In genomic region chr15:85231443-85232255, GRCm38 (mm10) we compare ENCODE assay signal across 9 mouse cellular contexts. TPM values are rescaled to one million over a fixed set of nuclear protein-coding genes. Genes with fewer than 3 reads are reported as not detected.
DNase-seq lines count a peak whose midpoint lies in the region; ATAC-seq lines count a peak whose summit lies in the region.
"Had no signal": no experiment of that assay in that cellular context is flagged by ENCODE, and none has a peak within 500 bp of the region (broad histone marks: within the 10 kb centered on the region; RNA-seq: fewer than 3 reads in every experiment).

No protein-coding gene starts in this region.

- no peaks in the 10 kb centered on the region for H3K4me1 ChIP-seq in kidney, embryonic 15.5 days
- H3K4me1 ChIP-seq in embryonic facial prominence, embryonic 12.5 days: no peaks in the 10 kb centered on the region
- H3K4me1 ChIP-seq in limb, embryonic 15.5 days: peaks cover 16% of the 10 kb centered on the region; the same call in 1 of the 2 replicates

- H3K4me3 ChIP-seq in kidney, embryonic 15.5 days (replicated peaks): no peak overlapping the region
- H3K4me3 ChIP-seq in embryonic facial prominence, embryonic 12.5 days: no peak overlapping the region
- H3K4me3 ChIP-seq in limb, embryonic 15.5 days: no peak overlapping the region
- H3K4me3 ChIP-seq: erythroblast, embryonic 14.5 days had no signal

- H3K4me2 ChIP-seq in kidney, embryonic 15.5 days: no peak overlapping the region
- H3K4me2 ChIP-seq in embryonic facial prominence, embryonic 12.5 days (replicated peaks): no peak overlapping the region
- no peak overlapping the region for H3K4me2 ChIP-seq in limb, embryonic 15.5 days

- DNase-seq in kidney, adult 11 months: peak; percentile 58
- DNase-seq in R1 (ENCODE audit: low read depth, low spot score): peak; percentile 76
- DNase-seq in ovary, postnatal 10 days (ENCODE audit: low spot score): peak; percentile 68
- peak; percentile 53 to 91 for DNase-seq in urinary bladder, adult 18-20 months (ENCODE audit: low spot score in 2 of 2)

- H3K27ac ChIP-seq in kidney, embryonic 15.5 days: no peak overlapping the region
- no peak overlapping the region; the same call in 1 of the 2 replicates for H3K27ac ChIP-seq in embryonic facial prominence, embryonic 12.5 days
- peak overlapping the region; percentile 57 for H3K27ac ChIP-seq in limb, embryonic 15.5 days

- WGBS in kidney, embryonic 15.5 days: 82% methylated on average over 13 of the region's 13 CpGs
- 83% methylated on average over 13 of the region's 13 CpGs for WGBS in embryonic facial prominence, embryonic 12.5 days
- WGBS in limb, embryonic 15.5 days: 70% methylated on average over 13 of the region's 13 CpGs

- H3K9ac ChIP-seq in kidney, embryonic 15.5 days: no peak overlapping the region
- no peak overlapping the region for H3K9ac ChIP-seq in embryonic facial prominence, embryonic 12.5 days
- no peak overlapping the region for H3K9ac ChIP-seq in limb, embryonic 15.5 days

- no peaks in the 10 kb centered on the region for H3K9me3 ChIP-seq in kidney, embryonic 15.5 days (replicated peaks)
- H3K9me3 ChIP-seq in embryonic facial prominence, embryonic 12.5 days: no peaks in the 10 kb centered on the region
- H3K9me3 ChIP-seq in limb, embryonic 15.5 days: no peaks in the 10 kb centered on the region

- peaks cover 91% of the 10 kb centered on the region for H3K36me3 ChIP-seq in kidney, embryonic 15.5 days
- peaks cover 88% of the 10 kb centered on the region for H3K36me3 ChIP-seq in embryonic facial prominence, embryonic 12.5 days
- peaks cover 75% of the 10 kb centered on the region for H3K36me3 ChIP-seq in limb, embryonic 15.5 days

- no peaks in the 10 kb centered on the region for H3K27me3 ChIP-seq in kidney, embryonic 15.5 days
- no peaks in the 10 kb centered on the region for H3K27me3 ChIP-seq in embryonic facial prominence, embryonic 12.5 days
- no peaks in the 10 kb centered on the region for H3K27me3 ChIP-seq in limb, embryonic 15.5 days

- no peak for ATAC-seq in kidney, embryonic 15.5 days (replicated peaks; ENCODE audit: low FRiP score)
- peak; percentile 38; the same call in 1 of the 2 replicates for ATAC-seq in embryonic facial prominence, embryonic 12.5 days (ENCODE audit: insufficient number of reproducible peaks, insufficient read depth, low FRiP score, low TSS enrichment)
- ATAC-seq in hematopoietic stem cell, adult 5-6 weeks (replicated peaks in 1 of 2; ENCODE audit: insufficient read depth in 1 of 2, low FRiP score in 2 of 2, low TSS enrichment in 1 of 2, low read depth in 1 of 2, poor library complexity in 2 of 2, severe bottlenecking in 2 of 2): peak; percentile 51 to 58; a peak in 2 of 4 replicates
- no peak for ATAC-seq in limb, embryonic 15.5 days (ENCODE audit: insufficient number of reproducible peaks, low FRiP score, low TSS enrichment, low read depth)

RNA-seq across cellular contexts. Expression of gene Fbln1, which starts 25.9 kb away (rescaled TPM):
- polyA plus RNA-seq in kidney, embryonic 15.5 days (2015; fragmentation: Nextera tagmentation; extraction: Ambion mirVana): 170 and 206 TPM in 2 replicates
- 236 and 250 TPM in 2 replicates for polyA plus RNA-seq in embryonic facial prominence, embryonic 12.5 days (2016; fragmentation: Nextera tagmentation; extraction: Ambion mirVana)
- total RNA-seq in hematopoietic stem cell, adult 5-6 weeks (2017): 0.88 and 1.2 TPM in 2 replicates
- polyA plus RNA-seq in limb, embryonic 15.5 days (2015; fragmentation: Nextera tagmentation; extraction: Ambion mirVana): 258 and 267 TPM in 2 replicates
- polyA plus RNA-seq: erythroblast, embryonic 14.5 days had no signal

Comparison
In these comparisons a context has a peak if more than half of its experiments do, and no peak if none do; other contexts are left out.
1. ATAC-seq: peak in embryonic facial prominence, embryonic 12.5 days (single experiment) and hematopoietic stem cell, adult 5-6 weeks (2 of 2); none in kidney, embryonic 15.5 days (single experiment) and limb, embryonic 15.5 days (single experiment).
2. Peak in every context shown above with its lines, with median percentiles within 50 percentile points of each other: DNase-seq.